Mouse (Mus musculus): Measurements from ENCODE around the gene Mfsd11. TPM values are rescaled to one million over a fixed set of nuclear protein-coding genes. Genes with fewer than 3 reads are reported as not detected.
"Not testable (repeated sequence)": the region's sequence is repeated elsewhere in the genome, so short reads cannot be mapped to it uniquely, and the experiment has no call there.

The Mfsd11 gene
- total RNA-seq, 1 experiment from 2014 or later, result 9.7 TPM

- ATAC-seq (replicated peaks in 1 of 2; ENCODE audit: insufficient read depth in 1 of 2, low FRiP score in 2 of 2, low TSS enrichment in 1 of 2, low read depth in 1 of 2, poor library complexity in 2 of 2, severe bottlenecking in 2 of 2), result no peak
Measured at GRCm38 (mm10) chr11:116817567-116817966, 34.7 kb upstream of the Mfsd11 start.

- ATAC-seq (replicated peaks in 1 of 2; ENCODE audit: insufficient read depth in 1 of 2, low FRiP score in 2 of 2, low TSS enrichment in 1 of 2, low read depth in 1 of 2, poor library complexity in 2 of 2, severe bottlenecking in 2 of 2), result no peak
Measured at GRCm38 (mm10) chr11:116818722-116819121, 33.5 kb upstream of the Mfsd11 start.

- no peak for ATAC-seq (replicated peaks in 1 of 2; ENCODE audit: insufficient read depth in 1 of 2, low FRiP score in 2 of 2, low TSS enrichment in 1 of 2, low read depth in 1 of 2, poor library complexity in 2 of 2, severe bottlenecking in 2 of 2)
Measured at GRCm38 (mm10) chr11:116819932-116820593, 32.2 kb upstream of the Mfsd11 start.

- no peak for ATAC-seq (replicated peaks in 1 of 2; ENCODE audit: insufficient read depth in 1 of 2, low FRiP score in 2 of 2, low TSS enrichment in 1 of 2, low read depth in 1 of 2, poor library complexity in 2 of 2, severe bottlenecking in 2 of 2)
Measured at GRCm38 (mm10) chr11:116821057-116821940, 30.9 kb upstream of the Mfsd11 start.

- ATAC-seq (replicated peaks in 1 of 2; ENCODE audit: insufficient read depth in 1 of 2, low FRiP score in 2 of 2, low TSS enrichment in 1 of 2, low read depth in 1 of 2, poor library complexity in 2 of 2, severe bottlenecking in 2 of 2), result no peak
Measured at GRCm38 (mm10) chr11:116822215-116822614, 30.0 kb upstream of the Mfsd11 start.

- no peak for ATAC-seq (replicated peaks in 1 of 2; ENCODE audit: insufficient read depth in 1 of 2, low FRiP score in 2 of 2, low TSS enrichment in 1 of 2, low read depth in 1 of 2, poor library complexity in 2 of 2, severe bottlenecking in 2 of 2)
Measured at GRCm38 (mm10) chr11:116822626-116823025, 29.6 kb upstream of the Mfsd11 start.

- no peak for ATAC-seq (replicated peaks in 1 of 2; ENCODE audit: insufficient read depth in 1 of 2, low FRiP score in 2 of 2, low TSS enrichment in 1 of 2, low read depth in 1 of 2, poor library complexity in 2 of 2, severe bottlenecking in 2 of 2)
Measured at GRCm38 (mm10) chr11:116823255-116823654, 29.0 kb upstream of the Mfsd11 start.

- ATAC-seq (replicated peaks in 1 of 2; ENCODE audit: insufficient read depth in 1 of 2, low FRiP score in 2 of 2, low TSS enrichment in 1 of 2, low read depth in 1 of 2, poor library complexity in 2 of 2, severe bottlenecking in 2 of 2), result not testable (repeated sequence)
Measured at GRCm38 (mm10) chr11:116823885-116824284, 28.4 kb upstream of the Mfsd11 start.

- no peak for ATAC-seq (replicated peaks in 1 of 2; ENCODE audit: insufficient read depth in 1 of 2, low FRiP score in 2 of 2, low TSS enrichment in 1 of 2, low read depth in 1 of 2, poor library complexity in 2 of 2, severe bottlenecking in 2 of 2)
Measured at GRCm38 (mm10) chr11:116825230-116825629, 27.0 kb upstream of the Mfsd11 start.

- peak in 1 of 2 experiments; percentile 15; a peak in 1 of 4 replicates for ATAC-seq (replicated peaks in 1 of 2; ENCODE audit: insufficient read depth in 1 of 2, low FRiP score in 2 of 2, low TSS enrichment in 1 of 2, low read depth in 1 of 2, poor library complexity in 2 of 2, severe bottlenecking in 2 of 2)
Measured at GRCm38 (mm10) chr11:116826550-116827504, 25.4 kb upstream of the Mfsd11 start.

- ATAC-seq (replicated peaks in 1 of 2; ENCODE audit: insufficient read depth in 1 of 2, low FRiP score in 2 of 2, low TSS enrichment in 1 of 2, low read depth in 1 of 2, poor library complexity in 2 of 2, severe bottlenecking in 2 of 2), result peak; percentile 49 to 56; a peak in 2 of 4 replicates
Measured at GRCm38 (mm10) chr11:116827534-116828165, 24.6 kb upstream of the Mfsd11 start, which contains the start of gene Mxra7. Mxra7 (minus strand) TSS chr11:116828046.

GRCm38 (mm10) chr11:116832172-116832685, 20.0 kb upstream of the Mfsd11 start:
- ATAC-seq (replicated peaks in 1 of 2; ENCODE audit: insufficient read depth in 1 of 2, low FRiP score in 2 of 2, low TSS enrichment in 1 of 2, low read depth in 1 of 2, poor library complexity in 2 of 2, severe bottlenecking in 2 of 2), result no peak

- no peak for ATAC-seq (replicated peaks in 1 of 2; ENCODE audit: insufficient read depth in 1 of 2, low FRiP score in 2 of 2, low TSS enrichment in 1 of 2, low read depth in 1 of 2, poor library complexity in 2 of 2, severe bottlenecking in 2 of 2)
Measured at GRCm38 (mm10) chr11:116834954-116835353, 17.3 kb upstream of the Mfsd11 start.

- no peak for ATAC-seq (replicated peaks in 1 of 2; ENCODE audit: insufficient read depth in 1 of 2, low FRiP score in 2 of 2, low TSS enrichment in 1 of 2, low read depth in 1 of 2, poor library complexity in 2 of 2, severe bottlenecking in 2 of 2)
Measured at GRCm38 (mm10) chr11:116836283-116836682, 16.0 kb upstream of the Mfsd11 start.

GRCm38 (mm10) chr11:116837441-116837840, 14.8 kb upstream of the Mfsd11 start:
- no peak for ATAC-seq (replicated peaks in 1 of 2; ENCODE audit: insufficient read depth in 1 of 2, low FRiP score in 2 of 2, low TSS enrichment in 1 of 2, low read depth in 1 of 2, poor library complexity in 2 of 2, severe bottlenecking in 2 of 2)

GRCm38 (mm10) chr11:116838936-116839335, 13.3 kb upstream of the Mfsd11 start:
- no peak for ATAC-seq (replicated peaks in 1 of 2; ENCODE audit: insufficient read depth in 1 of 2, low FRiP score in 2 of 2, low TSS enrichment in 1 of 2, low read depth in 1 of 2, poor library complexity in 2 of 2, severe bottlenecking in 2 of 2)

- no peak for ATAC-seq (replicated peaks in 1 of 2; ENCODE audit: insufficient read depth in 1 of 2, low FRiP score in 2 of 2, low TSS enrichment in 1 of 2, low read depth in 1 of 2, poor library complexity in 2 of 2, severe bottlenecking in 2 of 2)
Measured at GRCm38 (mm10) chr11:116839601-116840000, 12.6 kb upstream of the Mfsd11 start.
